Mouse (Mus musculus) neural tube, embryonic 14.5 days (tissue): Measurements from ENCODE around the gene Ltv1. TPM values are rescaled to one million over a fixed set of nuclear protein-coding genes. Genes with fewer than 3 reads are reported as not detected.

Experiments used
- ATAC-seq: fragments of 200-750 bp; cut with Nextera tagmentation; 2 replicates; pipeline ENCODE4 v1.8.0; 2017; ENCODE audit warnings: low read depth, mild to moderate bottlenecking, moderate TSS enrichment, moderate library complexity
- H3K27ac ChIP-seq: fragments of 300-500 bp; sonication (generic); 2 replicates; pipeline ENCODE4 v1.5.1; 2014; ENCODE audit warnings: low read depth, mild to moderate bottlenecking, control low read depth, low read length, moderate library complexity, mixed read lengths
- H3K27me3 ChIP-seq: fragments of 300-500 bp; sonication (generic); 2 replicates; pipeline ENCODE4 v1.6.1; 2014; ENCODE audit warnings: low read length; ENCODE audit not compliant: control insufficient read depth, insufficient read depth
- H3K36me3 ChIP-seq: fragments of 300-500 bp; sonication (generic); 2 replicates; pipeline ENCODE4 v1.6.1; 2014; ENCODE audit warnings: low read length, mixed read lengths; ENCODE audit not compliant: control insufficient read depth, insufficient read depth
- H3K4me1 ChIP-seq: fragments of 300-500 bp; sonication (generic); 2 replicates; pipeline ENCODE4 v1.6.1; 2014; ENCODE audit warnings: low read length; ENCODE audit not compliant: control insufficient read depth, insufficient read depth
- H3K4me2 ChIP-seq: fragments of 300-500 bp; sonication (generic); 2 replicates; pipeline ENCODE4 v1.6.1; 2014; ENCODE audit warnings: mild to moderate bottlenecking, low read depth, low read length, control low read depth
- H3K4me3 ChIP-seq: fragments of 300-500 bp; sonication (generic); 2 replicates; pipeline ENCODE4 v1.5.1; 2014; ENCODE audit warnings: low read depth, low read length, control low read depth, mixed read lengths
- H3K9ac ChIP-seq: fragments of 300-500 bp; sonication (generic); replicated peaks from 2 replicates; pipeline ENCODE4 v1.6.1; 2014; ENCODE audit warnings: low read depth, mild to moderate bottlenecking, control low read depth, low read length, mixed read lengths
- H3K9me3 ChIP-seq: fragments of 300-500 bp; sonication (generic); 2 replicates; pipeline ENCODE4 v1.6.1; 2016; ENCODE audit warnings: low read length; ENCODE audit not compliant: control insufficient read depth
- WGBS: fragments of 180-500 bp; shearing (Covaris S2); extraction: QIAGEN DNeasy Blood & Tissue Kit; methylation state at CpG from one replicate; pipeline ENCODE4 v1.1.7; 2014; 5-methylcytosine and 5-hydroxymethylcytosine counted together
- polyA plus RNA-seq: library from polyadenylated mRNA; unstranded; fragments of >200 nt; fragmentation: Nextera tagmentation; extraction: Ambion mirVana; gene quantifications from 2 replicates; pipeline ENCODE4 v1.2.1, GENCODE M21; 2014

Ltv1 gene
- polyA plus RNA-seq, 1 experiment from 2014 or later = 27.6 TPM

DNA sequence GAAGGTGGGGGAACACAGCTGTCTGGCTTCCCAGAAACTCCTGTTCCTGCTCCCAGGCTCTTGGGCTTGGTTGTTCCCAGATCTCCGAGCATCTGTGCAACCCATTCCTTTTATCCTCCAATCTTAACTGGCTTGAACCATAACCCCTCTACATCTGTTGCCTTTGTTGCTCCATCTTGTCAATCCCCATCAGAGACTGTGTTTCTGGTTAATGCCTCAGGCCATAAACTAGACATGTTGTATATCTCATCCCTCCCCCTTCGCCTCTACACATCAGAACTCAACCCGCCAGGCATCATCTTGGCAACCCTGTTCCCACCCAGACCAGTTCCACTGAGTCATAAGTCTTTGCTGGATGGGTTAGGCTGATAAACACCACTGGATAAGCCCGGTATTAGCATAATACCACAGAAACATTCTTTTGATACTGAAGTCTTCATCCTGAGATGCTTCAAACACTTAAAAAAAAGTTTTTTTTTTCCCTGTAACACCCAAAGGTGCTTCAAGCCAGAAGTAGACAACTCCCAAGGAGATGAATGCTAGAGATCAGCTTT lies 40.1 kb downstream of the Ltv1 start:
- H3K4me3 ChIP-seq = no peak overlapping the region
- no peaks in the 10 kb centered on the region for H3K36me3 ChIP-seq
- no peaks in the 10 kb centered on the region for H3K27me3 ChIP-seq
- no peak for ATAC-seq
- no peak overlapping the region for H3K4me2 ChIP-seq
- H3K27ac ChIP-seq = no peak overlapping the region
- no peaks in the 10 kb centered on the region for H3K4me1 ChIP-seq
- H3K9me3 ChIP-seq = no peaks in the 10 kb centered on the region
- H3K9ac ChIP-seq = no peak overlapping the region
- WGBS = 76% methylated on average over 4 of the region's 4 CpGs

GRCm38 (mm10) chr10:13151353-13151752 lies 41.6 kb downstream of the Ltv1 start:
- ATAC-seq = no peak
- H3K27ac ChIP-seq = no peak overlapping the region
- no peak overlapping the region for H3K4me3 ChIP-seq
- H3K9ac ChIP-seq = no peak overlapping the region
- H3K36me3 ChIP-seq = no peaks in the 10 kb centered on the region
- H3K4me1 ChIP-seq = no peaks in the 10 kb centered on the region
- no peaks in the 10 kb centered on the region for H3K9me3 ChIP-seq
- H3K27me3 ChIP-seq = no peaks in the 10 kb centered on the region
- H3K4me2 ChIP-seq = no peak overlapping the region
- WGBS = 81% methylated on average over 5 of the region's 5 CpGs

GRCm38 (mm10) chr10:13150435-13150834 lies 42.5 kb downstream of the Ltv1 start:
- H3K4me2 ChIP-seq = no peak overlapping the region
- WGBS = 66% methylated on average over 3 of the region's 3 CpGs

GRCm38 (mm10) chr10:13140434-13140833 lies 52.5 kb downstream of the Ltv1 start:
- ATAC-seq = no peak
- Histone ChIP-seq H3K4me2 (no peak overlapping the region), H3K9ac (no peak overlapping the region), H3K4me1 (no peaks in the 10 kb centered on the region), H3K9me3 (no peaks in the 10 kb centered on the region), H3K4me3 (no peak overlapping the region), H3K27ac (no peak overlapping the region), H3K27me3 (no peaks in the 10 kb centered on the region), H3K36me3 (no peaks in the 10 kb centered on the region)
- 86% methylated on average over 2 of the region's 2 CpGs for WGBS

More at GRCm38 (mm10) chr10:13150435-13150834, 42.5 kb downstream of the Ltv1 start:
- H3K27ac ChIP-seq = no peak overlapping the region
- H3K4me1 ChIP-seq = no peaks in the 10 kb centered on the region
- no peaks in the 10 kb centered on the region for H3K9me3 ChIP-seq
- H3K36me3 ChIP-seq = no peaks in the 10 kb centered on the region
- no peak overlapping the region for H3K4me3 ChIP-seq
- no peak for ATAC-seq
- no peaks in the 10 kb centered on the region for H3K27me3 ChIP-seq
- no peak overlapping the region for H3K9ac ChIP-seq

DNA sequence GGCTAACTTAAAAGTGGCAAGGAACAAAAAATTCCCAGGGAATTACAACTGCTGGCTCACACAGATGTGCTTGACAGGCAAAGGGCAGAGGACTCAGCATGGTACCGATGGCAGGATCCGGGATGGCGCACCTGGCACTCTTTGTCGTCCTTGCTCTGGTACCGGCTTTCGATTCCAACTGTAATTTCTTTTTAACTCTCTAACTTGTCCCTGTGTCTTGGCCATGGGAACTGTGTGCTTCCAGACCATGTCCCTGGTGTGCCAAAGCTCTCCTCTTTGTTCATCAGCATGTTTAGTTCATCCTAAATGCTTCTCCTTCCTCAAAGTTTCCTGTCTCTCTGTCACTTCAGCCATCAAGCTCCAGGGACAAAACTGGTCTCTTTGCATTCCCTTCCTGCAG lies 55.1 kb downstream of the Ltv1 start:
- 92% methylated on average over 6 of the region's 6 CpGs for WGBS
- Histone ChIP-seq H3K27me3 (no peaks in the 10 kb centered on the region), H3K4me3 (no peak overlapping the region), H3K9me3 (no peaks in the 10 kb centered on the region), H3K36me3 (no peaks in the 10 kb centered on the region), H3K9ac (no peak overlapping the region), H3K4me2 (no peak overlapping the region), H3K4me1 (no peaks in the 10 kb centered on the region), H3K27ac (no peak overlapping the region)
- no peak for ATAC-seq

GRCm38 (mm10) chr10:13135751-13136150 lies 57.2 kb downstream of the Ltv1 start:
- Histone ChIP-seq H3K36me3 (no peaks in the 10 kb centered on the region), H3K27me3 (no peaks in the 10 kb centered on the region), H3K9ac (no peak overlapping the region), H3K27ac (no peak overlapping the region), H3K9me3 (no peaks in the 10 kb centered on the region), H3K4me1 (no peaks in the 10 kb centered on the region), H3K4me2 (no peak overlapping the region), H3K4me3 (no peak overlapping the region)
- no peak for ATAC-seq
- WGBS = 89% methylated on average over 7 of the region's 7 CpGs

DNA sequence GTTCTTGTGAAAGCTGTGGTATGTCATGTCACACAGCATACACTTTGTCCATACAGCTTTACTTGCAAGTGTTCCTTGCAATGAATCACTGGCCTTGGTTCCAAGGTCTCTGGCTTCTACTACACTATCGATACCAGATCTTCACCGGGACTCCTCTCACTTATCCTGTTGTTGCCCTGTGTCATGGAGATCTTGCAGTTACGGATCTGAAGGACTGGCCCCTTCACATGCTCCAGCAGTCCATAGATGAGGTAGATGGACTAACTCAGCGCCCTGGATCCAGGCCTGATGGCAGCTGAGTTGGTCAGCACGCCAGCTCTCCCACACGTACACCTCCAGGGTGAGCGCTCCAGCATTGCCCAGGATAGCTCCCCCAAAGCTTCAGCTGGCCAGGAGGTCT lies 57.7 kb downstream of the Ltv1 start:
- no peaks in the 10 kb centered on the region for H3K27me3 ChIP-seq
- H3K9me3 ChIP-seq = no peaks in the 10 kb centered on the region
- no peak overlapping the region for H3K9ac ChIP-seq
- H3K27ac ChIP-seq = no peak overlapping the region
- H3K4me2 ChIP-seq = no peak overlapping the region
- ATAC-seq = no peak
- H3K4me1 ChIP-seq = no peaks in the 10 kb centered on the region
- H3K36me3 ChIP-seq = no peaks in the 10 kb centered on the region
- no peak overlapping the region for H3K4me3 ChIP-seq
- WGBS = 98% methylated on average over 7 of the region's 7 CpGs

- WGBS = 85% methylated on average over 4 of the region's 4 CpGs
- Histone ChIP-seq H3K36me3 (no peaks in the 10 kb centered on the region), H3K4me1 (no peaks in the 10 kb centered on the region), H3K4me2 (no peak overlapping the region), H3K27ac (no peak overlapping the region), H3K9me3 (no peaks in the 10 kb centered on the region), H3K4me3 (no peak overlapping the region), H3K27me3 (no peaks in the 10 kb centered on the region), H3K9ac (no peak overlapping the region)
- no peak for ATAC-seq
Observed at GRCm38 (mm10) chr10:13133850-13134249, 59.1 kb downstream of the Ltv1 start.
